Mouse (Mus musculus): ENCODE measurements around the gene Pdcd10. TPM values are rescaled to one million over a fixed set of nuclear protein-coding genes. Genes with fewer than 3 reads are reported as not detected.

The Pdcd10 gene
- polyA plus RNA-seq (2016; fragmentation: Nextera tagmentation; extraction: Ambion mirVana) = 87.7 and 95.9 TPM in 2 replicates

- peak within 1 kb of the TSS; percentile 70 for H3K4me2 ChIP-seq (replicated peaks)
- H3K27ac ChIP-seq (replicated peaks) = peak within 1 kb of the TSS; percentile 85
- peak; percentile 96 for ATAC-seq (ENCODE audit: low FRiP score, low read depth)
- under 1% methylated on average over 35 of the region's 35 CpGs for WGBS
- H3K9me3 ChIP-seq = no peaks in the 10 kb centered on the region
- peak within 1 kb of the TSS; percentile 93 for H3K9ac ChIP-seq (replicated peaks)
- H3K4me1 ChIP-seq = peaks cover 7% of the 10 kb centered on the region
- no peaks in the 10 kb centered on the region for H3K36me3 ChIP-seq
- no peaks in the 10 kb centered on the region for H3K27me3 ChIP-seq
- H3K4me3 ChIP-seq = peak within 1 kb of the TSS; percentile 96
These were observed at the start of gene Pdcd10 for GRCm38 (mm10) chr3:75556695-75557291. Pdcd10 (minus strand) TSS chr3:75556856.

- H3K4me2 ChIP-seq (replicated peaks) = no peak overlapping the region
- no peaks in the 10 kb centered on the region for H3K36me3 ChIP-seq
- no peaks in the 10 kb centered on the region for H3K27me3 ChIP-seq
- 89% methylated on average over 4 of the region's 4 CpGs for WGBS
- no peak for ATAC-seq (ENCODE audit: low FRiP score, low read depth)
- H3K9ac ChIP-seq (replicated peaks) = no peak overlapping the region
- H3K9me3 ChIP-seq = no peaks in the 10 kb centered on the region
- no peaks in the 10 kb centered on the region for H3K4me1 ChIP-seq
- no peak overlapping the region for H3K27ac ChIP-seq (replicated peaks)
- H3K4me3 ChIP-seq = no peak overlapping the region
These were observed 28.2 kb upstream of the Pdcd10 start for GRCm38 (mm10) chr3:75584898-75585297.

- Histone ChIP-seq H3K4me3 (no peak overlapping the region), H3K27ac (replicated peaks) (no peak overlapping the region), H3K36me3 (no peaks in the 10 kb centered on the region), H3K9me3 (no peaks in the 10 kb centered on the region), H3K9ac (replicated peaks) (no peak overlapping the region), H3K4me2 (replicated peaks) (no peak overlapping the region), H3K27me3 (no peaks in the 10 kb centered on the region), H3K4me1 (no peaks in the 10 kb centered on the region)
- 98% methylated on average over 3 of the region's 3 CpGs for WGBS
- no peak for ATAC-seq (ENCODE audit: low FRiP score, low read depth)
These were observed 26.6 kb upstream of the Pdcd10 start for GRCm38 (mm10) chr3:75583293-75583692.

GRCm38 (mm10) chr3:75579352-75579751 lies 22.7 kb upstream of the Pdcd10 start:
- 51% methylated on average over 4 of the region's 4 CpGs for WGBS
- Histone ChIP-seq H3K4me2 (replicated peaks) (no peak overlapping the region), H3K27ac (replicated peaks) (no peak overlapping the region), H3K36me3 (no peaks in the 10 kb centered on the region), H3K9me3 (no peaks in the 10 kb centered on the region), H3K4me3 (no peak overlapping the region), H3K9ac (replicated peaks) (no peak overlapping the region), H3K27me3 (no peaks in the 10 kb centered on the region), H3K4me1 (no peaks in the 10 kb centered on the region)
- peak; percentile 58; the same call in 1 of the 2 replicates for ATAC-seq (ENCODE audit: low FRiP score, low read depth)

- no peak for ATAC-seq (ENCODE audit: low FRiP score, low read depth)
- no peak overlapping the region for H3K27ac ChIP-seq (replicated peaks)
- H3K9ac ChIP-seq (replicated peaks) = no peak overlapping the region
- no peaks in the 10 kb centered on the region for H3K4me1 ChIP-seq
- H3K27me3 ChIP-seq = no peaks in the 10 kb centered on the region
- H3K36me3 ChIP-seq = no peaks in the 10 kb centered on the region
- WGBS = 87% methylated on average over 1 of the region's 1 CpGs
- H3K4me2 ChIP-seq (replicated peaks) = no peak overlapping the region
- no peaks in the 10 kb centered on the region for H3K9me3 ChIP-seq
- no peak overlapping the region for H3K4me3 ChIP-seq
These were observed 18.9 kb upstream of the Pdcd10 start for GRCm38 (mm10) chr3:75575582-75575981.

GRCm38 (mm10) chr3:75574074-75574473 lies 17.4 kb upstream of the Pdcd10 start:
- H3K27me3 ChIP-seq = no peaks in the 10 kb centered on the region
- H3K9ac ChIP-seq (replicated peaks) = no peak overlapping the region
- ATAC-seq (ENCODE audit: low FRiP score, low read depth) = no peak
- 72% methylated on average over 2 of the region's 2 CpGs for WGBS
- no peaks in the 10 kb centered on the region for H3K36me3 ChIP-seq
- H3K27ac ChIP-seq (replicated peaks) = no peak overlapping the region
- H3K4me2 ChIP-seq (replicated peaks) = no peak overlapping the region
- H3K4me3 ChIP-seq = no peak overlapping the region
- no peaks in the 10 kb centered on the region for H3K9me3 ChIP-seq
- H3K4me1 ChIP-seq = no peaks in the 10 kb centered on the region

- Histone ChIP-seq H3K36me3 (no peaks in the 10 kb centered on the region), H3K4me3 (peak within 1 kb of the TSS; percentile 96), H3K27ac (replicated peaks) (peak within 1 kb of the TSS; percentile 85), H3K9me3 (no peaks in the 10 kb centered on the region), H3K4me2 (replicated peaks) (peak within 1 kb of the TSS; percentile 70), H3K27me3 (no peaks in the 10 kb centered on the region), H3K4me1 (peaks cover 7% of the 10 kb centered on the region), H3K9ac (replicated peaks) (peak within 1 kb of the TSS; percentile 93)
- peak; percentile 95 for ATAC-seq (ENCODE audit: low FRiP score, low read depth)
- WGBS = under 1% methylated on average over 19 of the region's 19 CpGs
These were observed 636 bp upstream of the Pdcd10 start, which contains the start of gene Serpini1 for GRCm38 (mm10) chr3:75557292-75557691. Serpini1 (plus strand) TSS chr3:75557547.

GRCm38 (mm10) chr3:75556121-75556694 lies 448 bp downstream of the Pdcd10 start:
- under 1% methylated on average over 36 of the region's 36 CpGs for WGBS
- H3K36me3 ChIP-seq = no peaks in the 10 kb centered on the region
- H3K4me3 ChIP-seq = peak overlapping the region; percentile 96
- H3K4me2 ChIP-seq (replicated peaks) = peak overlapping the region; percentile 65
- no peaks in the 10 kb centered on the region for H3K27me3 ChIP-seq
- peak overlapping the region; percentile 93 for H3K9ac ChIP-seq (replicated peaks)
- H3K9me3 ChIP-seq = no peaks in the 10 kb centered on the region
- peak; percentile 60 for ATAC-seq (ENCODE audit: low FRiP score, low read depth)
- peak overlapping the region; percentile 73 for H3K27ac ChIP-seq (replicated peaks)
- H3K4me1 ChIP-seq = peaks cover 7% of the 10 kb centered on the region

GRCm38 (mm10) chr3:75551248-75551647 lies 5.4 kb downstream of the Pdcd10 start:
- Histone ChIP-seq H3K4me1 (peaks cover 5% of the 10 kb centered on the region), H3K4me3 (no peak overlapping the region), H3K27ac (replicated peaks) (no peak overlapping the region), H3K9me3 (no peaks in the 10 kb centered on the region), H3K4me2 (replicated peaks) (no peak overlapping the region), H3K36me3 (no peaks in the 10 kb centered on the region), H3K27me3 (no peaks in the 10 kb centered on the region), H3K9ac (replicated peaks) (no peak overlapping the region)
- ATAC-seq (ENCODE audit: low FRiP score, low read depth) = no peak

GRCm38 (mm10) chr3:75544287-75544686 lies 12.4 kb downstream of the Pdcd10 start:
- Histone ChIP-seq H3K27me3 (no peaks in the 10 kb centered on the region), H3K9me3 (no peaks in the 10 kb centered on the region), H3K4me1 (no peaks in the 10 kb centered on the region), H3K9ac (replicated peaks) (no peak overlapping the region), H3K4me2 (replicated peaks) (no peak overlapping the region), H3K4me3 (no peak overlapping the region), H3K27ac (replicated peaks) (no peak overlapping the region), H3K36me3 (peaks cover 7% of the 10 kb centered on the region; the same call in 1 of the 2 replicates)
- WGBS = 90% methylated on average over 1 of the region's 1 CpGs
- no peak for ATAC-seq (ENCODE audit: low FRiP score, low read depth)

GRCm38 (mm10) chr3:75542852-75543251 lies 13.8 kb downstream of the Pdcd10 start:
- H3K9me3 ChIP-seq = no peaks in the 10 kb centered on the region
- peak; percentile 54; the same call in 1 of the 2 replicates for ATAC-seq (ENCODE audit: low FRiP score, low read depth)
- H3K4me1 ChIP-seq = no peaks in the 10 kb centered on the region
- no peak overlapping the region for H3K4me3 ChIP-seq
- H3K4me2 ChIP-seq (replicated peaks) = no peak overlapping the region
- peaks cover 14% of the 10 kb centered on the region; the same call in 1 of the 2 replicates for H3K36me3 ChIP-seq
- no peak overlapping the region for H3K9ac ChIP-seq (replicated peaks)
- H3K27ac ChIP-seq (replicated peaks) = no peak overlapping the region
- WGBS = 73% methylated on average over 3 of the region's 3 CpGs
- H3K27me3 ChIP-seq = no peaks in the 10 kb centered on the region

- H3K4me2 ChIP-seq (replicated peaks) = no peak overlapping the region
- H3K27ac ChIP-seq (replicated peaks) = no peak overlapping the region
- no peaks in the 10 kb centered on the region for H3K9me3 ChIP-seq
- no peak for ATAC-seq (ENCODE audit: low FRiP score, low read depth)
- no peak overlapping the region for H3K4me3 ChIP-seq
- H3K4me1 ChIP-seq = no peaks in the 10 kb centered on the region
- no peak overlapping the region for H3K9ac ChIP-seq (replicated peaks)
- no peaks in the 10 kb centered on the region for H3K27me3 ChIP-seq
- 86% methylated on average over 4 of the region's 4 CpGs for whole genome bisulfite sequencing
- H3K36me3 ChIP-seq = peaks cover 21% of the 10 kb centered on the region
These were observed 15.4 kb downstream of the Pdcd10 start for GRCm38 (mm10) chr3:75541259-75541658.
